Mouse (Mus musculus): ENCODE results near the gene Smad1.
A peak's percentile ranks its signal among the peaks of the same experiment; 100 is the strongest.

Gene Smad1

DNA sequence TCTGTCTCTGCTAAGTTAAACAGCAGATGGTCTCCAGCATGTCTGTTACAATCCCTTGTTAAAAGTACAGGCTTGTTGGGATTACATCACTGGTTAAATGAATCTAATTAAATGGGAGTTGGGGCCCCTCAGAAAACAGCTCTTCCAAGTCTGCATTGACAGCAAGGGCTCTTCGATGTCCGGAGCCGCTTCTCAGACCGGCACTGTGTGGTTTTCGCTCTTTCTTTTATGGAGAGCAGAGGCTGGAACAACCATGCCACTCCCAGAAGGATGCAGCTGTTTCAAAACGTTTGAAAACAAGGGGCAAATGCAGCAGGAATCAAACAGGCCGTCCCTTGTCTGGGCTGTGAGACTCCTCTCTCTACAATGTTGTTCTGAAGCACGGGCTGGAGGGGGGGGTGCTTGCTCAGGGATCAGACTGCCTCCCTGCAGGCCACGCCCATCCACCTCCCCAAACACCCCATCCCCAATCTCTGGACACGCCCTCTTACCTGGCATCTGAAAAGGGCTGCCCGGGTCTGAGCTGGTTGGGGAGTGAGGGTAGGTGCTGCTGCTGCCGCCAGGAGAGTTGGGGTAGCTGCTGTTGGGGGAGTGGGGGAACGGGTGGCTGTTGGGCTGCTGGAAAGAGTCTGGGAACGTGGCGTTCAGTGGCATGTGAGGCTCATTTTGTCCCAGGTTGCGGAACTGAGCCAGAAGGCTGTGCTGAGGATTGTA, 43.4 kb downstream of the Smad1 start:
- no peak for DNase-seq (ENCODE audit: low spot score)

DNA sequence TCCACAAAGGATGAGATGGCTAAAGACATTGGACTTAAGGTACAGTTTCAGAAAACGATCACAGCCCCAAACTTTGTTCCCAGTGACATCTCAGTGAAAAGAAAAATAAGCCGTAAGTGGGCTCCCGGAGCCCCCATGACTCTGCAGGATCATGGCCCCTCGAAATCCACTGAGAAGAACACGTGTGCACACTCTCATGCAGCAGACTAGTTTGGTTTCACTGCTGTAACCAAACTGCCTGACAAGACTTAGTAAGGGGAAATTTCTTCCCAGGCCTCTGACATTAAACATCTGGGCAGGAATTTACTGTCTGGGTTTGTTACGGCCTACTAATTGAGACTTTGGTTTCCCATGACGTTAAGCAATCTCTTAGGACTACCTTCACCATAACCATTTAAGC, 45.3 kb downstream of the Smad1 start:
- DNase-seq (ENCODE audit: low spot score): no peak

DNA sequence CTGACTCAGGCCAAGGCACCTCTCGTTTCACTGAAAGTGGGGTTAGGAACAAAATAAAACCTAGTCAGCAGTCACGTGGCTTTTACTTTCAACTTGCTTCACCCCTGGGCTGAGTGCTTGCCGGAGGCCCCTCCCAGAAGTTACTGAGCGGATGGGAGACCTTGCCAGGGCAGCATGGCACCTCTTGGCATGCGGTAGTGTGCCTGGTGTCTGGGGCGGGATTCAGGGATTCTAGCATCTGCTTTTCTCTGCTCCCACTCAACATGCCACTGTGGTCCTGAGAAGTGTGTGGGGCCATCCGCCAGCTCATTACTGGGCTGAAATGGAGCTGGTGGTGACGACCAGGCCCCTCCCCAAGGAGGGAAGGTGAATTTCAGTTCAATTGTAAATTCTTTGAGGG, 47.4 kb downstream of the Smad1 start:
- DNase-seq (ENCODE audit: low spot score): no peak

DNA sequence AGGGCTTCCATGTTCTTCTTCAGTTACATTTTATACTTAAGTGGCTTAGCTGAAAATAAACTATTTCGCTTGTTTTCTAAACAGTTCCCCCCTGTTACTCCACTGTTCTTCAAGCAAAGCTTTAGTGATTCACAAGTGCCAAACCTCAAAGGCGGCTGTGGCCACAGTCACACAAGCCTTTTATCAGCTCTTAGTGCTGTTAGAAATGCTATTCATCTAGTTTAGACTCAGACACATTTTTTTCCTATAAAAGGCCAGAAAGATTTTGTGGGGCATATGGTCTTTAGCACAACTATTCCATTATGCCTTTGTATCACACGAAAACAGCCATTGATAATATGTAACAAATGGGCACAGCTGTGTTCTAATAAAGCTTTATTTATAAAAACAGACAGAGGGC, 48.5 kb downstream of the Smad1 start:
- no peak for DNase-seq (ENCODE audit: low spot score)

DNA sequence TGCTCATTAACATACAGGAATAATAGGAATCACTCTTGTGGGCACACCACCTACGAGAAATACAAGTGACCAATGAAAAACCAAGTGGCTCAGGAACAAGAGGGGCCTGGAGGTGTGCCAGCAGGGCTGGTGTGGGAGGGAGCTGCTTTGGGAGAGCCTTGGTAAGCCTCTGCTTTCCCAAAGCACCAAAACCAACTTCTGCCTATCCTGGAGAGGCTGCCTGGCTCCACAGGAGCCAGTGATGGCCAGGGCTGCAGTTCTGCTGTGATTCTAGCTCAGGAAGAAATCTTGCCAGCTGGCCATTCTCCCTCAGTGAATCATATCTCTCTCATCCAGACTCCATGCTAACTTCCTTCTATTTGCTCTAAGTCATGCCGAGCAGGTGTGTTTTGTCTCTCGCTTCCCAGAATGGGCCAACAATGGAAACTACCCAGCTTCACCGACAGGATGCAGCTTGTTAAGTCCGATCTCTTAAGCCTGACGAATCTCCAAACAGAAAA, 49.2 kb downstream of the Smad1 start:
- DNase-seq (ENCODE audit: low spot score): no peak

DNA sequence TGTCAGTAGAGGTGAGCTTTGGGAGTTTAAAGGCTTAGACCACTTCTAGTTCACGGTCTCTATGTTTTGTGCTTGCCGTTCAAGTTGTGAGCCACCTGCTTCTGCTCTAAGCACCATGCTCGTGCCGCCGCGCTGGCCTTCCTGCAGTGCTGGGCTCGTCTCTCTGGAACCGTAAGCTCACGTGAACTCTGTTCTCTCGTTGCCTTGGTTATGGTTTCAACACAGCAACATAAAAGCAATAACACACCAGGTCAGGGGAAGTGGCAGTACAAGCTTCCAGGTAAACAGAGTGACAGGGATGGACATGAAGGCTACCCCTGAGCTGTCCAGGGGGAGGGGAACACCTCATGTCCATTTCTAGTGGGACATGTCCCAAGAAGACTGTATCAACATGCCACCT, 52.9 kb downstream of the Smad1 start:
- no peak for DNase-seq (ENCODE audit: low spot score)

DNA sequence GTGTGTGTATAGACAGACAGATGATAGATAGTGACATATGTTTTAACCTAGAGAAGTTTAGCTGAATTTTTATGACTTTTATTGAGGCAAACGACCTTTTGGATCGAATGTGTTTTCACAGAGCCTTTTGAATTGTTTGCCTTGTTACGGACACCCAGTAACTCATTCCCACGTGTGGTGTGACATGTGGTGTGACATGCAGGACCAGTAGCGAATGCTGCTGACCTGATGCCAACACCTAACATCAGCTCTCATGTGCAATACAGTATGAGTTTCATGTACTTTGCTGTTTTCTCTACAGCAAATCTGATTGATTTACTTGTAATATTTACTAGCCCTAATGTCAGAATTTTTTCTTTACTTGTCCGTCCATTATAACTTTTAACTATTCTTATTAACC, 53.5 kb downstream of the Smad1 start:
- no peak for DNase-seq (ENCODE audit: low spot score)

DNA sequence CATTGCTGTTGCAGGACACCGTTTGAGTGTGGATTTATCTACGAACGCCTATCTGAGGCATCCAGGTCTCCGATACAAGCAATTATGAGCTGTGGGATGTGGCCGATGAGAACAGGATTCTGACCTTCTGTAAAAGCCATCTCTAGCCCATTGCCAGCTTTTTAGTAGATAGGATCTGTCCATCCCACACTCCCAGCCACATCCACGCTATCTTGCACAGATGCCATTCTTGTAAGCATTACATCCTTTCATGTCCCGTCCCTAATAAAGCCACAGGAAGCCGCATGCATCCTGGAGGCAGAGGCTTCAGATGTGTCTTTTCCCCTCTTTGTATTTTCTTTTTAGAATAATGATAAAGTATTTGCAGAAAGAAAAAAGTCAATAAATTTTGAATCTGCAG, 58.1 kb downstream of the Smad1 start:
- no peak for DNase-seq (ENCODE audit: low spot score)

DNA sequence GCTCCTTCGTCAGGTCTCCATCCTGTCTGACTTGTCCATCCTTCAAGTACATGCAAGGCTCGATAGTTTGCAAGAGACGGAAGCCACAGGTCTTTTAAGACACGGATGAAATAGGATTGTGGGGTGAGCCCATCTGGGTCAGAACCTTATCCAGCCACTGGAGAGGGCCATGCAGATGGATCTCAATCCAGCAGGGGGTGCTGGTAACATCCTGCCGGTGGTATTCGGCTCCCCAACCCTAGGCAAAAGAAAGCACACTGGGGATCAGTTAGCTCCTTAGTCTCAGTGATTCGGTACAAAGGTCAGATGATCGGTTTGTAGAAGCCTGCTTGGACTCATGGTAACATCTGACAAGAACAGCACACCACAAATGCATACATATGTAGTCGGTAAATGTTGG, 59.8 kb downstream of the Smad1 start:
- DNase-seq (ENCODE audit: low spot score): no peak

DNA sequence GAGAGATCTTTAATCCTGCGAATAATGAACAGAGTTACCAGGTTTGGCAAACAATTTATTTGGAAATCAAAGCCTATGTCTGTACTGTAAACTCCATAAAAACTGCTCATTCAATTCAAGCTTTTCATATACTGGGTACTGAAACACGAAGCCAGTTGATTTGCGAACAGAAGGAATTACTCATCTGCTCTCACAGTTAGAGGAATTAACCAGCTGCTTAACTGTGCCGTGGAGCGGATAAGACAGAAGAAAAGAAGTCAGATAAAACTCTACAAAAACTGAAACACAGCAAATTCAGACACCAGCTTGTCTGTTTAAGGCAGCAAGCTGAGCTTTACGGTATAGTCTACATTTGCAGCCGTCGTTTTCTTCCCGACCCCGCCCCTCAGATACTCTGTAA, 60.7 kb downstream of the Smad1 start:
- DNase-seq (ENCODE audit: low spot score): no peak

DNA sequence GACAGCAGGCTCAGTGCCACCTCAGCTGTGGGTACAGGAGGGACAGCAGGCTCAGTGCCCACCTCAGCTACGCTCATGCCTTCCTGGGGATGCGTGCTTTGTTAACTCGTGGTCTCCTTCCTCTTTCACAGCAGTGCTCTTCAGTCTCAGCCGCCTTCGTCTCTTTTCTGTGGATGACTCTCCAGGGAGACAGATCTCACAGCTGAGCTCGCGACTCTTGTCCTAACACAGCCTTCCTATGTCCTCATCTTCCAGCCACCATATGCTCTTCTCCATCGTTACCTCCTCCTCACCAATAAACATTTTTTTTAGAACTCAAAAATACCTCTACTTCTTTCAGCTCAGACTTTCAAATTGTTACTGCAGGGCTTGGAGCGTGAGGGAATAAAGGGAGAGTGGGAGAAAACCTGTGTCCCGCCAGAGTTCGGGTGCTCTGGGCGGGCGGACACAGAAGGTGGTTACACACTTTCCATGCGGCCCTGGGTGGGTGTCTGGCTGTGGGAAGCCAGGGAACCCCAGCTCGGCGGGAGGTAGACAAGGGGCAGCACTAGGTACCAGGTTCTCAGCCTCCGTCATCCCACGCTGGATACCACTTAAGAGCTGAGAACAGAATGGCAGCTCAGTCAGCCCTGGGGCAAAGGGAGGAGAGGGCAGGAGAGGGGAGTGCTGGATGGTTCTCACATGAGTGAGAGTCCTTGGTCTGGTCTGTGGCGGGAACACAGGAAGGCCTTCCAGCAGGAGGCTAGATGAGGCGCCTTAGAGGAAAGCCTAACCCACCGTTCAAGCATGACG, 67.0 kb downstream of the Smad1 start:
- no peak for DNase-seq (ENCODE audit: low spot score)

DNA sequence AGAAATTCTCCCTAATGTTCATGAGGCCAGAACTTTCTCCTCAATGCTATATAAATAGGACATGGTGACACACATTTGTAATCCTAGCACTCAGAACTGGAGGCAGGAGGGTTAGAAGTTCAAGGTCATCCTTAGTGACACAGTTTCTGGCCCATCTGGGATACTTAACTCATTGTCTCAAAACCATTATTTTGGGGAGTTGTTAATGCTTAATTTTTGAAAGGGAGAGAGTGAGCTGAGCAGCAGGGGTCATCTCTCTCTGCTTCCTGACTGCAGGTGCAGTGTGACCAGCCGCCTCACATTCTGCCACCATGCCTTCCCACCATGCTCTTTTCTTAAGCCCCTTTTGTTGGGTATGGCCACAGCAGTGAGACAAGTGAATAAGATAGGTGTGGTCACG, 67.7 kb downstream of the Smad1 start:
- DNase-seq (ENCODE audit: low spot score): no peak

DNA sequence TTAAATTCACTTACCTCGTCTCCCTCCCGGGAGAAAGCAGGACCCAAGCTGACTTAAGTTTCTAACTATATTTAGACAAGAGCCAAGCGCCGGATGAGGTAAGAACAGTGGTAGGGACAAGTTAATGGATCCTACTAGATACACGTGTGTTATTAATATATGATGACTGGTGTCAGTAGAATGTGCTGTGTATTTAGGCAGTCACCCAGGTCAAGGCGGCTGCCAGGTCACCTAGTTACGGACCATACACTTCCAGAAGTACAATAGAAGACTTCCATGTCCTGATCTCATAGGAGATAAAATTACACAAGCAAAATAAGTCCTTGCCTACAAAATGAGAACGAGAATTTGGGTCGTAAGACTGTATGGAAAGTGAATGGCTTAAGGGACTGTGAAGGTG, 68.3 kb downstream of the Smad1 start:
- DNase-seq (ENCODE audit: low spot score): no peak

DNA sequence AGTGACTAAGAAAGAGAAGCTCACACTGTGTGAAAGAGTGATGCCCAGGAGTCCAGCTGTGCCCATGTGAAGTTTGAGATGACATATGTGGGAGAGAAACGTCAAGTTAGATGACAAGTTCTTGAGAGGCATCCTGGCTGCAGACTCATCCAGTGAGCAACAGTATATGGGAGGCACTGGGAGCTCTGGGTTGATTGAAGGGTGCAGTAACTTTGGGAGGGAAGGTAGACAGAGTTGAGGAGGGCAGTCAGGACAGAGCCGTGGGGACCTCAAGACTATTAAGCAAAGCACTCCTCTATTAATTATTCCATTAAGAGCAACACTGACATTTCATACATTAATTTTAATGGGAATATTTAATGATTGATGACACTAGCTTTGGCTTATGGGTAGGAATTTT, 69.6 kb downstream of the Smad1 start:
- no peak for DNase-seq (ENCODE audit: low spot score)

DNA sequence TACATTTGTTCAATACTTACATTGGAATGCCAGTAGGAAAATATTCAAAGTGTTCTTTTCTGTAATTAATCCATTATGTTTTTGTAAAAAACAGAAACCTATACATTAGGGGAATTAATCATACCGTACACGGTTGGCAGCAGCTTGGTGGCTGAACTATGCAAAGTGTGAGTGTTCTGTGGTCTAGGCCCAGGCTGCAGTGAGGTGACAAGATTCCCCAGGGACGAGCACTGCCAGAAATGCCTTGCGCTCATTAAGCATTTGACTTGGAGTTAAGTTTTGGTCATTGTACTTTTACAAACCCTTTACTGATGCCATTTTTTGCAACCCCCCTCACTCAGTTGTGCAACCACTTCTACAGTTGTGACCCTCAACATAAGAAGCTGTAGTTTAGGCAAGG, 70.1 kb downstream of the Smad1 start:
- DNase-seq (ENCODE audit: low spot score): no peak

DNA sequence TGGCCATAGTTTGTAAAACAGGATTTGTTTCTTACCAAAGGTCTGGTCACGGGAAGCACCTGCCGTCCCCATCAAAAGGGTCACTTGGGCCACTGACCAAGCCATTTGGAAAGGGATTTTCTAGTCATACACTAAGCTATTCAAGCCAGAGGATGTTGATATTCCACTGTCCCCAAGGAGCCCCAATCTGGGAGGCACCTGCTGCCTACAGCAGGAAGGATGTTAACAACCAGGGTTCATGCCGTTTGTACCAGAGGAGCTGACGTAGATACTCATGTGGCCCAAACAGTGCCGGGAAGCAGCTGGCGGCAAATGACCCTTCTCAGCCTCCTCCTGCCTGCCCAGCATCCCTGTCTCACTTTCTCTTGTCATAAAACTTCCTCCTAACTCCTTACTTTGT, 73.8 kb downstream of the Smad1 start:
- no peak for DNase-seq (ENCODE audit: low spot score)

DNA sequence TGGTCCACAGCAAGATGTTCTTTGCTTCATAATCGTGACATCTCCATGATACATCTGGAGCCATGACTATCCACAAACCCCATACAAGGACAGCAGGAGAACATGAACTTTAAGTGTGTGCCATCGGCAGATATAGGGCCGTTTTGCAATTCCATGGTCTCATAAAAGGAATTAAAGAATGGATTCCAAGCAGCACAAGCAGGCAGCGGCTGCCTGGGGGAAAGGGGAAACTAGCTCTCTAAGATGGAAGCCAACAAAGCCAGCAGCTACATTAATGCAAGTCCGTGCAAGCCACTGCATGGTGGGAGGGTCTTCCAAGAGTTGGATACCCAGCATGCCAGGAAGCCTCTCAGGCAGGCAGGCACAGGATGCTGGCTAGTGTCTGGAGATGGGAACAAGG, 74.4 kb downstream of the Smad1 start:
- DNase-seq (ENCODE audit: low spot score): no peak

DNA sequence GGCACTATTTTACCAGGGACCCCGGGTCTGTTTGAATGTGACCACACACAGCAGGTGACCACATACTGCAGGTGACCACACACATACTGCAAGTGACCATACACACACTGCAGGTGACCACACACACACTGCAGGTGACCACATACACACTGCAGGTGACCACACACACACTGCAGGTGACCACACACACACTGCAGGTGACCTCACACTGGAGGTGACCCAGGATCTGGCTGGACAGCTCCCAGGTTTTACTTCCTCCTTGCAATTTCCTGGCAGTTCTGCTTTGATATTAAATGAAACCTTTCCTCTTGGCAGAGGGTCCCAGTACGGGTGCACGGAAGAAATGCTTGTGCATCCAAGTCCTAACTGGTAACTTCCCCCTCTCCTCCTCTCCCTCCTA, 75.3 kb downstream of the Smad1 start:
- no peak for DNase-seq (ENCODE audit: low spot score)

DNA sequence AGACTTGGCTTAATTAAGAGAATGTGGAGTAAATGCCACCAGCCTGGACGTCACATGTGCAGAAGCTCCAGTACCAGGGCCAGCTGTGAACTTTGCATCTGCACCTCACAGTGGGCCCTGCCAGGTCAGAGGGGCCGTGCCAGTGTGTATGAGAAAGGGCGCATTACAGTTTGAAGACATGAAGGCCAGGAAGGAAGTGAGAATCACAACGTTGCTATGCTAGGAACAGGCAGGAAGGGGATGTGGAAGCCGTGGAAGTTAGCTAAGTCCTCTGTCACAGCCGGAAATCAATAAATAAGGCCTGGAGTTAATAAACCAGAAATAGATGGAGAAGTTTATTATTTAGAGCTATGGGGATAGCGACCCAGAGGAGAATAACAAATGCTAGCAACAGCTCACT, 76.2 kb downstream of the Smad1 start:
- DNase-seq (ENCODE audit: low spot score): no peak

DNA sequence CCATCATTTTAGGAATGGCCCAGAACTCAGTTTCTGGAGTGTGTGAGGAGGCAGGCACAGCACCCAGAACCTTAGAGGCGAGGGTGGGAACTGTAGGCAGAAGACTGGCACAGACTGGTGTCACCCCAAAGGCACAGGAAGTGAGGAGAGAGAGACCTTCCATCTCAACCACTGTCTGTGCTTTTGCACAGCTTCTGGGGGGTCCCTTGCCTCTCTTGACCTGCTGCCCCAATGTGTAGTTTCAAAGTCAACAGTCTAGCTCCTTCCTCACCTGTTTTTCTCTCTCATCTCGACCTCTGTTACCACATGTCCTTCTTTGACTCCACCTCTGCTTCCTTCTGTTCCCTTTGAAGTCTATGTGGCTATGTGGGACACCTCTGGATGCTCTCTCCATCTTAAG, 88.5 kb downstream of the Smad1 start:
- DNase-seq (ENCODE audit: low spot score): no peak

DNA sequence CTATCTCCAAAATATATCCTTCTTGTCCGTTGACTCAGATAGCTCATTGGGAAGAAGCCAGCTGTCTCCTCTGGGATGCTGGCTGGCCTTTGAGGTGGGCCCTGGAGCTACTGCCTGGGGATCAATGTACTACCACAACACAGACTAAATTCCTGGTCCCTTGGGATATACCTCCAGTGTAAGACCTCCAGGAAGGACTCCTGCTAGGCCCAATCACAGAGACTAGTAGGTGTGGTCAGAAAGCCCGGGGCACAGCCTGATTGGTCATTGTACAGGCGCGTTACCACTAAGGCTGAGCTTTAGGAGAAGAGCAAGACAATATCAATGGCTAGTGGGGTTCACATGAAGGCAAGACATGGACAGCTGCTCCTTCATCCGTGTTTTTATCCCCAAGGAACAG, 93.4 kb downstream of the Smad1 start:
- DNase-seq (ENCODE audit: low spot score): no peak

DNA sequence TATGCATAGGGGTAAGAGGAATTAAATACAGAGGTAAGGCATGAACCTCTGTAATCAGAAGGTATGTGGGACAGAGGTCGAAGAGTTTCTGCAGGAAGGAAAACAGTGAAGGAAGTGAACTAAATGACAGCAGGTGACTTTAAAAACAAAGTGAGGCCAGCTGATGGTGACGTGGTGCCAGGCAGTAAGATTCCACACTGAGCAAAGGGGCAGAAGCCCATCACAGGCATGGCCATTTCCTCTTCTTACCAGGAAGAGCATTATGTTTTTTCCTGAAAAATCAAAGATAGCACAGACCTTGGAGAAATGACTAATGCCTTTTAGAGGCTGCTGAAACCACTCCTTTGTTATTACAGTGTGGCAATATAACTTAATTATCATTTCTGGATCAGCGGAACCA, 97.8 kb downstream of the Smad1 start:
- DNase-seq (ENCODE audit: low spot score): no peak

DNA sequence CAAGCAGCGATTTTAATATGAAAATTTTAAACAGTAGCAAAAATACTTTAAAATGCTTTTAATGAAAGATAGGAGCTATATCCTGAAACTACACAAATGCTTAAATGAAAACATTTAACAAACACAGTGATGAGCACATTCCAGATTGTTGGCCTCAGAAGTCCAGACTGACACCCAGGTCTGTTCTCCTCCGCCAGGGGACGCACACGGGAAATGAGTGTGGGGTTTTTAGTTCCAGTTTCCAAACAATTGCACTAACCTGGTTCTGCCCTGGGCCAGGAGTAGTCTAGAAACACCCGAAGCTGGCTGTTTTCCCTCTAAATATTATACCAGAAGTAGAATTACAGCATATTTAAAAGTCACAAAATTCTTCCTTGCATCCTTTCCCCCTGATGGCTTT, 99.6 kb downstream of the Smad1 start:
- no peak for DNase-seq (ENCODE audit: low spot score)

DNA sequence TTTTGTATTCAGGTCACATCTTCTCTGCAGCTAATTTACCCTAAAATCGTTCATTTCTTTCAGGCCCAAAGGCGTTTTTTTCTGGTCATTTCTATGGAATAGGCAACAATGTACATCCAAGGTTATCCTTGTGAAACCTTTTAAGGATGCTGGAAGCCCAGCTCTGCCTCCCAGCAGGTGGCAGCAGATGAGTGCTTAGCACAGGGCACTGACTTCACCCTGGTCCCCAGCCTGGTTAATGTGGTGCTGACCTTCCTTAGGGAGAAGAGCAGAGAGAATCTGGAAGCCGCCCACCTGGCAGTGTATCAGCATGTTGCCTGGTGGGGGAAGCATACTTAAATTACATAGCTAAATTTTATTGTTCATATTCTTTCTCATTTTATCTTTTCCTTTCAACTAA, 101.6 kb downstream of the Smad1 start:
- DNase-seq (ENCODE audit: low spot score): peak; percentile 42
